Mouse (Mus musculus) subcutaneous adipose tissue, adult 2 months (tissue): ENCODE results near the gene Pdha2. TPM values are rescaled to one million over a fixed set of nuclear protein-coding genes. Genes with fewer than 3 reads are reported as not detected.

Experiments used
- polyA plus RNA-seq: library from polyadenylated mRNA; depleted of rRNA; stranded (reverse); fragments of >200 nt; gene quantifications from 2 replicates; pipeline ENCODE4 v1.2.3, GENCODE M21; 2012; ENCODE audit warnings: low replicate concordance; rRNA removed

Pdha2 gene
- polyA plus RNA-seq: not detected in 2 replicates

DNA sequence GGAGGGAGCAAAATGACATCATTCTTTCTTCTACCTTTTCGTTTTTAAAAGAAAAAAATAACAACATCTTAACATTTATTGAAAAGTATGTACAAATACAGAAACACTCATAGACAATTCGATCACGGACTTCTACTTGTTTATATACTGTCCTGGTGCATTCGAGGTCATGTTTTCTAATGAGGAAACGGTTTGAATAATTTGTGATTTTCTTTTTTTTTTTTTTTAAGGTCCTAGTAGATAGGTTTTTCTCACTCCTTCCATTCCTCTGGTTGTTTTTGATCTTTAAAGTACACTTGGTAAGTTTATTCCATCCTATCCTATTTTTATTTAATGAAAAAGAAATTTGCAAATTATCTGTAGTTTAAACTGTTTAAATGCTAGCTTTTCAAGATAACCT, at the start of gene Pdha2:
Gene Pdha2 (minus strand): TSS at position 101 of the 400 bp plus-strand sequence.

